Mouse (Mus musculus): ENCODE results near the gene Hist1h2bc.
"Not testable (repeated sequence)": the region's sequence is repeated elsewhere in the genome, so short reads cannot be mapped to it uniquely, and the experiment has no call there.

Hist1h2bc gene

GRCm38 (mm10) chr13:23683755-23684281 lies at the start of gene Hist1h2bc, which contains the start of gene Hist1h2ac:
TSS of gene Hist1h2bc (plus strand) at chr13:23684199.
TSS of gene Hist1h2ac (minus strand) at chr13:23683948.
- DNase-seq (ENCODE audit: low spot score): peak; percentile 93

DNA sequence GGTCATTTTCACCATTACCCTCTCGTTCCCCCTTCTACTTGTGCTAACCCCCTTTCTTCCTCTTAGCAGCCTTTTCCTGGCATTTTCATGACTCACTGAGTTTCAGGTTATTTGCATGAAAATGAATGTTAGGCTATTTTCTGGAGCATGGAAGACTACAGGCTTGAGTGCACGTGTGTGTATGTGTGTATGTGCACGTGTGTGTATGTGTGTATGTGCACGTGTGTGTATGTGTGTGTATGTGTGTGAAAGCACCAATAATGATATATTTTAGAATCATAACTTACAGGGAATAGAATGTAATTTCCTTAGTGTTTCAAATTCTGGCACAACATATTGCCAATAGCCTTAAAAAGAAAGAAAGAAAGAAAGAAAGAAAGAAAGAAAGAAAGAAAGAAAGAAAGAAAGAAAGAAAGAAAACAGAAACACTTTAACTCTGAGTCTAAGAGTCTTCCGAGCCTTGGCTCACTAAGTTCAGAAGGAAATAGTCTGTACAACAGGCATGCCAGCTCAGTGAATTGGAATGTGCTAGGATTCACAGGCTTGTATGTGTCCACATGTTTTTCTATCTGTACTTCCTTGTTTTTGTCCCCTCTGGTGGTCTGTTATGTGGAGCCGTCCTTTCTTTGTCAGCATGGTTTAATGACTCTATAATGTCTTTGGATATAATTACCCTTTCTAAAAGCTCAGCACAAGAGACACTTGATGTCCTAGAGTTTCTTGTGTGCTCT lies 24.2 kb upstream of the Hist1h2bc start:
- no peak for DNase-seq (ENCODE audit: low spot score)

- DNase-seq (ENCODE audit: low spot score): no peak
These were observed 21.5 kb upstream of the Hist1h2bc start for GRCm38 (mm10) chr13:23662536-23662935.

DNA sequence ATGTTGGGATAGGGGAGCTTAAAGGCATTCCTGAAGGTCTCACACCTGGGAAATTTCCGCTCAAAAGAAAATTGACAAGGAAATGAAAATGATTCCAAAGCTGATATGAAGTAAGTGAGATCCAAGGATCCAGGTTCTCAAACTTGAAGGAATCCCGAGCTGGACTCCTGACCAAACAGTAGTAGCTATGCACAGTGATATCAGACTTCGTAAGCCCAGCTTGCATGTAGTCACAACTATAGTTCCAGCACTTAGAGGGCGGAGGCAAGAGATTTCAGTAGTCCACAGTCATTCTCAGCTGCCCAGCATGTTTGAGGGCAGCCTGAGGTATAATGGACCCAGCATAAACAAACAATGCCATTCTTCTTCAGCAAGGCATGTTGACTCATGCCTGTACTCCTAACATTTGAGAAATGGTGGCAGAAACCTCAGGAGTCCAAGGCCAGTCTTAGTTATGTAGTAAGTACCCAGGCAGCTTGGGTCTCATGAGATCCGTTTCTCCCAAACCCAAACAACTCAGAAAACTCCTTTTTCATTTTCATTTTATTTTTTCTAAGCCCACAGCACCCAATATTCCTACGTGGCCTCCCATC lies 1.9 kb upstream of the Hist1h2bc start:
- no peak for DNase-seq (ENCODE audit: low spot score)

- no peak for DNase-seq (ENCODE audit: low spot score)
These were observed 1.4 kb upstream of the Hist1h2bc start for GRCm38 (mm10) chr13:23682623-23682946.

DNA sequence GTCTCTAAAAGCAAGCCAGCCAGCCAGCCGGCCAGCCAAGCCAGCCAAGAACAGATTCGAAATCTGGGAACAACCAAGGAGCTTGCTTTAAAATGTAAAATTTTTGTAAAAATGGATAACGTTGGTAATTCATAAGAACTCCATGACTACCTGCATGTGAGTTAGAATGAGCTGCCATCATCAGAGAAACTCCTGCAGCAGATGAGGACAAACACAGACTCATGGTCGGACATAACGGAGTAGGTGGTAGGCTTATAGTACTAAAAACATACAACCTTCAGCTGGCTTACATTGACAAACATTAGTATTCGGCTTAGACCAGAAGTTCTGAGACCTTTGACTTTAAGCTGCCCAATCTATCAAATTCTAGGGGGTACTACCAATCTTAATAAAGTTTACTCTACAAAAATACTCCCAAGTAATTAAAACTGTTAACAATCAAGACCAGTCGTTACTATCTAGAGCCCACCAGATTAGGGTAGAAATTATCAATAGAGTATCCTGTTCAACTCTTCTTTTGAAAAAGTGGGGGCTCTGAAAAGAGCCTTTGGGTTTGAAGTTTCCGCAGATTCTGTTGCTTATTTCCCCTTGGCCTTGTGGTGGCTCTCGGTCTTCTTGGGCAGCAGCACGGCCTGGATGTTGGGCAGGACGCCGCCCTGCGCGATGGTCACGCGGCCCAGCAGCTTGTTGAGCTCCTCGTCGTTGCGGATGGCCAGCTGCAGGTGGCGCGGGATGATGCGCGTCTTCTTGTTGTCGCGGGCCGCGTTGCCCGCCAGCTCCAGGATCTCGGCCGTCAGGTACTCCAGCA lies 848 bp upstream of the Hist1h2bc start:
- DNase-seq (ENCODE audit: low spot score): not testable (repeated sequence)

GRCm38 (mm10) chr13:23684295-23684945 lies 421 bp downstream of the Hist1h2bc start:
- DNase-seq (ENCODE audit: low spot score): peak; percentile 76

DNA sequence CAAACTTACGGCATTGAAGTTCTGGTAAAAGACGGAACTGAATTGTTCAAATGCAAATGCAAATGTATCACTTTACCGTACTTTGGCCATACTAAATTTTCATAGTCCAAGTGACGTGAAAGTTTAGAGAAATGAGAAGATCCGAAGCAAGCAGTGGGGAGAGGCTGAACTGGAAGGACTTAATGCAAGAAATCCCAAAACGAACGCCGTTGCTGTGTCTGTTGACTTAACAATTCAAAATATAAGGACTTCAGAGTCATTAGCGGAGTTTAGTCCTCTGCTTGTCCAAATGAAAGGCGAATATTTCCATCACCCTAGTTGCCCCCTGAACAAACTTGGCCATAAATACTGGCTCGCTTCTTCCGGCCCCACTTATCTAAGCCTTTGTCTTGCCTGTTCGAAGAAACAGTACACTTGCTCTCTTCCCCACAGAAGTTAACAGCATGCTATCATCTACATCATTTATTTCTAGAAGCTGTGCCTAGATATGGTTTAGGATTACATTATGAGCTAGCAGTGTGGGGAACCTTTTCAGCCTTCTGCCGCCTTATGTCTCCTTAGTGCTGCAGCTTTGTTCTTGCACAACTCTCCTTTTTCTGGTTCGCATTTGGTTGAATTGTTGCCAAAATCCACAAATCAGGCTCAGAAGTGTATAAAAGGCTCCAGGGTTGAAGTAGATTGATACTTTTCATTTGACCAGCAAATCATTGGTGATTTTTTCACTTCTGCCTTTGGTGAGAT lies 1.3 kb downstream of the Hist1h2bc start:
- no peak for DNase-seq (ENCODE audit: low spot score)

DNA sequence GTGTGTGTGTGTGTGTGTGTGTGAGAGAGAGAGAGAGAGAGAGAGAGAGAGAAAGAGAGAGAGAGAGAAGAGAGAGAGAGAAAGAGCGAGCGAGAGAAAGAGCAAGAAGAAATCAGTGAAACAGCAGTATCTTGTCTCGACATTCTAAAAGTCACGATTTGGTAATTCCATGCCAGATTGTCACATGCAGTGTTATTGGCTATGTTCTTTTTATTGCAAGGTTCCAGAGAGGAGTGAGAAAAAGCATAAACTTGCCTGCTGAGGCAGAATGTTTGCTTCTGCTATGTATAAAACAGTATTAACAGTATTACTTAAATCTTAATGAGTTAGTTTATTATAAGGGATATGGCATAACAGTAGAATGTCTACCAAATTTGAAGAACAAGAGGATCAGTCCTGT lies 2.0 kb downstream of the Hist1h2bc start:
- DNase-seq (ENCODE audit: low spot score): no peak

DNA sequence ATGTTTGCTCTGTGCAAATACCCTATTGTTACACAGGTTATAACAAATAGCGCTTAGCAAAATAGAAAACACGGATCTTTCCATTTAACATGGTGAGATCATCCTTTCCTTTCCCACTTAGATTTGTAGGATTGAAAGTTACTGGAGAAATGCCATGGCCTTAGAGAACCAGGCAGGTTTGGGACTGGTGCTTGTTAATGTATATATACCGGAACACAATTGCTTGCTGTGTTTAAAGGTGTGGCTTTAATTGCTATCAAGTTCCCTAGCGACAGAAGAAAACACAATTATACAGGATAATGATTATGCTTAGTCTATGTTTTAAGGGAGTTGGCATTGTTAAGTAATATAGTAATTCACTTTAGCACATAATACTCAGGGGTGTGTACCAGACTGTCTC lies 3.2 kb downstream of the Hist1h2bc start:
- no peak for DNase-seq (ENCODE audit: low spot score)

DNA sequence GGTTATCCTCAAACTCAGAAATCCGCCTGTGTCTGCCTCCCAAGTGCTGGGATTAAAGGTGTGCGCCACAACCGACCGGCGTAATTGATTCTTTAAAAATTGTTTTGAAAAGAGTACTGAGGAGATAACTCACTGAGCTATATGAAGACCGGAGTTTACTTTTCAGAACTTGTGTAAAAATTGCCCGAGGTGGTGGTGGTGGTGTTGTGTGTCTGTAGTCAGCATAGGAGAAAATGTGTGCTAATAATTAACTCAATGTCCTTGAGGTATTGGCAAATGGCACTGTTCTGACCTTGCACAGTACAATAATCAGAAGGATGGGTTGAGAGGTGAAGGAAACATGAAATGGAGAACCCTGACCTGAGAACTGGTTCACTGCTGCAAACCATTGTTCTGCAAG lies 3.9 kb downstream of the Hist1h2bc start:
- no peak for DNase-seq (ENCODE audit: low spot score)

DNA sequence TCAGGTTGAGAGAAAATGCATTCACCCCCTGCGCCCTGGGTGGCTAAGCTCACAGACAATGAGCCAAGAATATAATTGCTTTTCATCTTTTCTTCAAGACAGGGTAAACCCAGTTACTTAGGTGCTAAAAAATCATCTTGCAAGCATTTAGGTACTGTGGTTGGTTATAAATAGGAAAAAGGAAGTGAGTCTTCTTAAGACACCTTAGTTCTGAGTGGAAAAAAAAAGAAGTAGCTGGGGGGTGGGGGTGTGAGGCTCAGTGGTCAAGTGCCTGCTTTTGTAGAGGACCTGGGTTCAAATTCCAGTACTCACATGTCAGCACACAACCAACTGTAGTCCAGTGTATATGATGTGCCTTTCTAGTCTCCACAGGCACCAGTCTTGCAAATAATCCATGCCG lies 5.0 kb downstream of the Hist1h2bc start:
- no peak for DNase-seq (ENCODE audit: low spot score)

DNA sequence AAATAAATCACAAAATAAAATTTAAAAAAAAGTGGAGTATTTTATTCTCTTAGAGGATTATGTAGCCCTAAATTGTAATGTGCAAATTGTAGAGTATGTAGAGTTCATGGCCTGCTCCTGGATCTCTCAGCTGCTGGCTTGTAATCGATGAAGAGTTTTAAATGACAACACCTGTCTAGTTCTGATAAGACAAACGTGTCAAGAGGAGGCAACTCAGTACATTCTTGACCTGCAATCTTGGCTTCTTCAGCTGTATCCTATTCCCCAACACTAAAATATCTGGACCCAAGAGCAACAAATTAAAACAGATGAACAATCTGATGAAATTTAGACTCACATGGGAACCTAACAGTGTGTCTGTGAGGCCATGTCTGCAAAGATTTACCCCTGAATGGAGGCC lies 5.5 kb downstream of the Hist1h2bc start:
- DNase-seq (ENCODE audit: low spot score): no peak

DNA sequence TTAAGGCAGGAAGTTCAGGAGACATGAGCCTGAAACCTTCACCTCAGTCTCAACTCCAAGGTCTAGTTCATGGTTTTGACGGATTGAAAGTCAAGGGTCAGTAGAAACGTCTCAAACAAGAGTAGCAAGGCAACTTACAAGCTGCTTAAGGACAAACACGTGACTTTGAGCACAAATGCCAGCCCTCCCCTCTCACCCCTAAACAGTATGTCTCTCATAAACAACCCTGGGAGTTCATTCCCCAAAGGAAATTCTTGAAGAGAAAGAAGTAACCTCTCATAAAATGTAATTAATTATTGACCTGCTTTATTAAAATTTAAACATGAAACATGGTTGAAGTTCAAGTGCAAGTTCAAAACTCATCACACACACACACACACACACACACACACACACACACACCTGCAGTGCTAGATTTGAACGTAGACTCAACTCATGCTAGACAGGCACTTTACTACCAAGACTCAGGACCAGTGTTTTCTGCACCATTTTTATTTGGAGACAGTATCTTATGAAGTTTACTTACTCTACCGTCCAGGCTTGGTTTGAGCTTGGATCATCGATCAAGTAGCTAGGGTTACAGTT lies 9.9 kb downstream of the Hist1h2bc start:
- DNase-seq (ENCODE audit: low spot score): no peak

- no peak for DNase-seq (ENCODE audit: low spot score)
These were observed 11.0 kb downstream of the Hist1h2bc start for GRCm38 (mm10) chr13:23694956-23695355.

GRCm38 (mm10) chr13:23695514-23695913 lies 11.5 kb downstream of the Hist1h2bc start, which contains the start of gene Hist1h1t:
TSS of gene Hist1h1t (plus strand) at chr13:23695814.
- DNase-seq (ENCODE audit: low spot score): no peak

DNA sequence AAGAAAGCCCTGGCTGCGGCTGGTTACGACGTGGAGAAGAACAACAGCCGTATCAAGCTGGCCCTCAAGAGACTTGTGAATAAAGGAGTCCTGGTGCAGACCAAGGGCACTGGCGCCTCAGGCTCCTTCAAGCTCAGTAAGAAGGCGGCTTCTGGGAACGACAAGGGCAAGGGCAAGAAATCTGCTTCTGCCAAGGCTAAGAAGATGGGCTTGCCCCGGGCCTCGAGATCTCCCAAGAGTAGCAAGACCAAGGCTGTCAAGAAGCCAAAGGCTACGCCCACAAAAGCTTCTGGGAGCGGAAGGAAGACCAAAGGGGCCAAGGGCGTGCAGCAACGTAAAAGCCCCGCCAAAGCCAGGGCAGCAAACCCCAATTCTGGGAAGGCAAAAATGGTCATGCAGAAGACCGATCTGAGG lies 12.1 kb downstream of the Hist1h2bc start:
- peak; percentile 87 for DNase-seq (ENCODE audit: low spot score)

DNA sequence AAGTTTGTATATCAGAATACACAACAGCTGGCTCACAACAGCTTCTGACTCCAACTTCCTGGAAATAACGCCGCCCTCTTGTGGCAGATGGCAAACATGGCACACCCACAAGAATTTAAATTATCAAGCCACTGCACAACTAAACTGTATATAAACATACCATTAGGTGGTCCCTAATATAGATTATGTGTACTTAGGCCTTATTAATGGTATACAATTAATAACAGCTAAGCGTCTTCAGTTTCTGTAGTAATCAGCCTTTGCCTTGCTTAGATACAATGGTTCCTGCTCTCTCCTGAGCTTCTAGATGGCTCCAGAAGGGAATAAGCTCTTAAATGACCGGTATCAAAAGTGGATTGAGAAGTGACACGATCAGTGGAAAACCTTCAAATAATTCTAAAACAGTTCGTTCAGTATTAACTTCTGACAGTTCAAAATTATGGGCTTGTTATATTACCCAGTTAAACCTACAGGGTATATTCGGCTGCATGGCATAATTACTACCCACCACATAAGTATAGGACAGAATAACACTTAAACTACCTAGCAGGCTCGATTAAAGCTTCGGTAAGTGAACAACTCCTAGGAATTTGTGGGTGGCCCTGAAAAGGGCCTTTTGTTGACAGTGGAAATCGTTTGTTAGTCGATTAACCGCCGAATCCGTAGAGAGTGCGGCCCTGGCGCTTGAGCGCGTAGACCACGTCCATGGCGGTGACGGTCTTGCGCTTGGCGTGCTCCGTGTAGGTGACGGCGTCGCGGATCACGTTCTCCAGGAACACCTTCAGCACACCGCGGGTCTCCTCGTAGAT lies 13.7 kb downstream of the Hist1h2bc start:
- DNase-seq (ENCODE audit: low spot score): peak; percentile 25

DNA sequence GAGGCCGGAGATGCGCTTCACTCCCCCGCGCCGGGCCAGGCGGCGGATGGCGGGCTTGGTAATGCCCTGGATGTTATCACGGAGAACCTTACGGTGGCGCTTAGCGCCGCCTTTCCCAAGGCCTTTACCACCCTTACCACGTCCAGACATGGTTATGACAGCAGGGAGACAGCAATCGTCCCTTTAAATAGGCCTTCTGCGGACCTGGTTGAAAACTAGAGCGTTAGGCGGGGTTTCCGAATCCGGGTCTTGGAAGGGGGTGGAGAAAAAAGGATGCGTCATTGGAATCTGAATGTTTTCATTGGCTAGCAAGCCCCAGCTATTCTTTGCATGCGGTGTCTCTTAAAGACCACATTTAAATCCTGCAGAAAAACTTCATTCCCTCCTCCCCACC lies 14.3 kb downstream of the Hist1h2bc start, which contains the start of gene Hist1h4c:
Hist1h4c (minus strand) TSS at position 155 of the 394 bp plus-strand sequence.
- DNase-seq (ENCODE audit: low spot score): peak; percentile 99

DNA sequence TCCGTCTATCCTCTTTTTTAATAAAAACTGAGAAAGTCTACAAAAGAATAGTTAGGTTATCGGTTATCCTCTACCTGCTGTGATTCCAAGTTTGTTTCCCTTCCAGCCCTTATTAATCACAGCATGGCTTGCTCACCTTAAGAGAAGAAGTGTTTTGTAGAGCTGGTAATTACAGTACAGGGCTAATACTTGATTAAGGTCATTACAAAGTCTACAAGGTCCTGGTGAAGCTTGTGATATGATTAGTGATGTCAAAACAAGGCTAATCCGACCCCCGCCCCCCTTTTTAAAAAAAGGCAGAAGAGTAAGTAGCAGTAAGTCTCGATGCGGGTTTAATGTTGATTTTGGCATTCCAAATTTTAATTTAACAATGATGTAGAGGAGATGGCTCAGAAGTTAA lies 15.0 kb downstream of the Hist1h2bc start:
- peak; percentile 3 for DNase-seq (ENCODE audit: low spot score)

Measured in testis, postnatal 14 days (tissue).